Mouse (Mus musculus) intestine, embryonic 15.5 days (tissue): Measurements from ENCODE around the gene Ppm1b. TPM values are rescaled to one million over a fixed set of nuclear protein-coding genes. Genes with fewer than 3 reads are reported as not detected.
A peak's percentile ranks its signal among the peaks of the same experiment; 100 is the strongest.

Source experiments
- ATAC-seq: fragments of 200-750 bp; cut with Nextera tagmentation; 2 replicates; pipeline ENCODE4 v1.8.0; 2017; ENCODE audit warnings: moderate TSS enrichment, moderate library complexity
- H3K27ac ChIP-seq: fragments of 300-500 bp; sonication (generic); 2 replicates; pipeline ENCODE4 v1.5.1; 2015; ENCODE audit warnings: mild to moderate bottlenecking, inconsistent platforms
- H3K27me3 ChIP-seq: fragments of 300-500 bp; sonication (generic); replicated peaks from 2 replicates; pipeline ENCODE4 v1.6.1; 2015; ENCODE audit warnings: inconsistent platforms
- H3K36me3 ChIP-seq: fragments of 300-500 bp; sonication (generic); 2 replicates; pipeline ENCODE4 v1.6.1; 2015; ENCODE audit warnings: inconsistent platforms
- H3K4me1 ChIP-seq: fragments of 300-500 bp; sonication (generic); replicated peaks from 2 replicates; pipeline ENCODE4 v1.6.1; 2015; ENCODE audit warnings: inconsistent platforms
- H3K4me2 ChIP-seq: fragments of 300-500 bp; sonication (generic); replicated peaks from 2 replicates; pipeline ENCODE4 v1.6.1; 2015; ENCODE audit warnings: mild to moderate bottlenecking, inconsistent platforms
- H3K4me3 ChIP-seq: fragments of 300-500 bp; sonication (generic); replicated peaks from 2 replicates; pipeline ENCODE4 v1.5.1; 2015; ENCODE audit warnings: inconsistent platforms
- H3K9ac ChIP-seq: fragments of 300-500 bp; sonication (generic); 2 replicates; pipeline ENCODE4 v1.6.1; 2015; ENCODE audit warnings: inconsistent platforms
- H3K9me3 ChIP-seq: fragments of 300-500 bp; sonication (generic); 2 replicates; pipeline ENCODE4 v1.6.1; 2016; ENCODE audit warnings: inconsistent platforms
- WGBS: fragments of 180-500 bp; shearing (Covaris S2); methylation state at CpG from one replicate; pipeline ENCODE4 v1.1.7; 2015; 5-methylcytosine and 5-hydroxymethylcytosine counted together
- polyA plus RNA-seq: library from polyadenylated mRNA; unstranded; fragments of >200 nt; fragmentation: Nextera tagmentation; extraction: Ambion mirVana; gene quantifications from 2 replicates; pipeline ENCODE4 v1.2.1, GENCODE M21; 2015

The Ppm1b gene
- polyA plus RNA-seq, 1 experiment from 2014 or later = 96.6 TPM

GRCm38 (mm10) chr17:84958986-84959664 lies 2.6 kb downstream of the Ppm1b start:
- WGBS = 16% methylated on average over 6 of the region's 6 CpGs
- no peak for ATAC-seq
- Histone ChIP-seq H3K4me3 (peak overlapping the region; percentile 98), H3K27me3 (no peaks in the 10 kb centered on the region), H3K4me1 (peaks cover 6% of the 10 kb centered on the region), H3K9me3 (no peaks in the 10 kb centered on the region), H3K9ac (peak overlapping the region; percentile 31; the same call in 1 of the 2 replicates), H3K36me3 (no peaks in the 10 kb centered on the region), H3K4me2 (peak overlapping the region; percentile 58), H3K27ac (no peak overlapping the region)

GRCm38 (mm10) chr17:84959665-84960020 lies 3.1 kb downstream of the Ppm1b start:
- H3K27ac ChIP-seq = no peak overlapping the region
- no peaks in the 10 kb centered on the region for H3K9me3 ChIP-seq
- no peaks in the 10 kb centered on the region for H3K27me3 ChIP-seq
- WGBS = 29% methylated on average over 3 of the region's 3 CpGs
- H3K4me1 ChIP-seq = peaks cover 6% of the 10 kb centered on the region
- peak overlapping the region; percentile 98 for H3K4me3 ChIP-seq
- no peaks in the 10 kb centered on the region for H3K36me3 ChIP-seq
- ATAC-seq = no peak
- H3K9ac ChIP-seq = peak overlapping the region; percentile 31; the same call in 1 of the 2 replicates
- H3K4me2 ChIP-seq = peak overlapping the region; percentile 58

- peak overlapping the region; percentile 58 for H3K4me2 ChIP-seq
- no peaks in the 10 kb centered on the region for H3K27me3 ChIP-seq
- no peak overlapping the region; the same call in 1 of the 2 replicates for H3K9ac ChIP-seq
- WGBS = 56% methylated on average over 4 of the region's 4 CpGs
- H3K36me3 ChIP-seq = no peaks in the 10 kb centered on the region
- peak overlapping the region; percentile 98 for H3K4me3 ChIP-seq
- no peaks in the 10 kb centered on the region for H3K9me3 ChIP-seq
- ATAC-seq = no peak
- no peak overlapping the region for H3K27ac ChIP-seq
- peaks cover 6% of the 10 kb centered on the region for H3K4me1 ChIP-seq
Measured at GRCm38 (mm10) chr17:84960136-84960535, 3.6 kb downstream of the Ppm1b start.

GRCm38 (mm10) chr17:84962046-84962445 lies 5.5 kb downstream of the Ppm1b start:
- no peaks in the 10 kb centered on the region for H3K36me3 ChIP-seq
- no peak overlapping the region for H3K27ac ChIP-seq
- no peak overlapping the region for H3K9ac ChIP-seq
- no peaks in the 10 kb centered on the region for H3K27me3 ChIP-seq
- H3K4me1 ChIP-seq = peaks cover 6% of the 10 kb centered on the region
- no peak overlapping the region for H3K4me2 ChIP-seq
- no peak overlapping the region for H3K4me3 ChIP-seq
- ATAC-seq = no peak
- no peaks in the 10 kb centered on the region for H3K9me3 ChIP-seq
- WGBS = 54% methylated on average over 4 of the region's 4 CpGs

- no peaks in the 10 kb centered on the region for H3K27me3 ChIP-seq
- no peak for ATAC-seq
- no peak overlapping the region for H3K4me3 ChIP-seq
- no peaks in the 10 kb centered on the region for H3K9me3 ChIP-seq
- WGBS = 62% methylated on average over 6 of the region's 6 CpGs
- H3K4me1 ChIP-seq = peaks cover 9% of the 10 kb centered on the region
- H3K36me3 ChIP-seq = no peaks in the 10 kb centered on the region
- no peak overlapping the region for H3K27ac ChIP-seq
- H3K4me2 ChIP-seq = no peak overlapping the region
- no peak overlapping the region for H3K9ac ChIP-seq
Measured at GRCm38 (mm10) chr17:84963651-84964050, 7.1 kb downstream of the Ppm1b start.

GRCm38 (mm10) chr17:84966231-84966630 lies 9.7 kb downstream of the Ppm1b start:
- Histone ChIP-seq H3K36me3 (no peaks in the 10 kb centered on the region), H3K27me3 (no peaks in the 10 kb centered on the region), H3K4me2 (no peak overlapping the region), H3K9me3 (no peaks in the 10 kb centered on the region), H3K4me1 (0 out of 2 replicates have a peak, but pooled peaks cover 6% of the 10 kb centered on the region), H3K4me3 (no peak overlapping the region), H3K9ac (no peak overlapping the region), H3K27ac (no peak overlapping the region)
- WGBS = 85% methylated on average over 1 of the region's 1 CpGs
- ATAC-seq = no peak

GRCm38 (mm10) chr17:84967045-84967444 lies 10.5 kb downstream of the Ppm1b start:
- ATAC-seq = no peak
- Histone ChIP-seq H3K9me3 (no peaks in the 10 kb centered on the region), H3K9ac (no peak overlapping the region), H3K27me3 (no peaks in the 10 kb centered on the region), H3K4me1 (0 out of 2 replicates have a peak, but pooled peaks cover 6% of the 10 kb centered on the region), H3K36me3 (no peaks in the 10 kb centered on the region), H3K27ac (no peak overlapping the region), H3K4me2 (no peak overlapping the region), H3K4me3 (no peak overlapping the region)
- WGBS = 74% methylated on average over 1 of the region's 1 CpGs

GRCm38 (mm10) chr17:84969916-84970315 lies 13.4 kb downstream of the Ppm1b start:
- Histone ChIP-seq H3K4me1 (0 out of 2 replicates have a peak, but pooled peaks cover 6% of the 10 kb centered on the region), H3K9me3 (no peaks in the 10 kb centered on the region), H3K27me3 (no peaks in the 10 kb centered on the region), H3K4me3 (no peak overlapping the region), H3K9ac (no peak overlapping the region), H3K27ac (no peak overlapping the region), H3K4me2 (no peak overlapping the region), H3K36me3 (no peaks in the 10 kb centered on the region)
- no peak for ATAC-seq
- 84% methylated on average over 8 of the region's 8 CpGs for WGBS

GRCm38 (mm10) chr17:84981721-84982120 lies 25.2 kb downstream of the Ppm1b start:
- H3K27ac ChIP-seq = no peak overlapping the region
- 100% methylated on average over 1 of the region's 1 CpGs for WGBS
- H3K9me3 ChIP-seq = no peaks in the 10 kb centered on the region
- H3K4me1 ChIP-seq = peaks cover 3% of the 10 kb centered on the region; the same call in 1 of the 2 replicates
- ATAC-seq = no peak
- no peaks in the 10 kb centered on the region for H3K27me3 ChIP-seq
- no peak overlapping the region for H3K4me2 ChIP-seq
- H3K36me3 ChIP-seq = no peaks in the 10 kb centered on the region
- no peak overlapping the region for H3K4me3 ChIP-seq
- H3K9ac ChIP-seq = no peak overlapping the region

GRCm38 (mm10) chr17:84982735-84983134 lies 26.2 kb downstream of the Ppm1b start:
- Histone ChIP-seq H3K9ac (no peak overlapping the region), H3K4me2 (no peak overlapping the region), H3K4me3 (no peak overlapping the region), H3K9me3 (no peaks in the 10 kb centered on the region), H3K27ac (no peak overlapping the region), H3K4me1 (peaks cover 6% of the 10 kb centered on the region; the same call in 1 of the 2 replicates), H3K36me3 (no peaks in the 10 kb centered on the region), H3K27me3 (no peaks in the 10 kb centered on the region)
- 83% methylated on average over 2 of the region's 2 CpGs for WGBS
- no peak for ATAC-seq

GRCm38 (mm10) chr17:84986368-84986767 lies 29.8 kb downstream of the Ppm1b start:
- 39% methylated on average over 5 of the region's 5 CpGs for WGBS
- Histone ChIP-seq H3K4me3 (no peak overlapping the region), H3K9ac (no peak overlapping the region), H3K4me1 (peaks cover 7% of the 10 kb centered on the region; the same call in 1 of the 2 replicates), H3K27me3 (no peaks in the 10 kb centered on the region), H3K9me3 (no peaks in the 10 kb centered on the region), H3K27ac (no peak overlapping the region), H3K36me3 (no peaks in the 10 kb centered on the region), H3K4me2 (no peak overlapping the region)
- peak; percentile 73 for ATAC-seq

GRCm38 (mm10) chr17:84987834-84988410 lies 31.4 kb downstream of the Ppm1b start:
- Histone ChIP-seq H3K27me3 (no peaks in the 10 kb centered on the region), H3K27ac (no peak overlapping the region), H3K36me3 (no peaks in the 10 kb centered on the region), H3K9ac (no peak overlapping the region), H3K9me3 (no peaks in the 10 kb centered on the region), H3K4me2 (no peak overlapping the region), H3K4me3 (no peak overlapping the region), H3K4me1 (peaks cover 7% of the 10 kb centered on the region; the same call in 1 of the 2 replicates)
- ATAC-seq = peak; percentile 42; the same call in 1 of the 2 replicates
- WGBS = 84% methylated on average over 3 of the region's 3 CpGs

- no peaks in the 10 kb centered on the region for H3K9me3 ChIP-seq
- ATAC-seq = no peak
- peaks cover 7% of the 10 kb centered on the region; the same call in 1 of the 2 replicates for H3K4me1 ChIP-seq
- no peaks in the 10 kb centered on the region for H3K36me3 ChIP-seq
- no peak overlapping the region for H3K4me3 ChIP-seq
- no peak overlapping the region for H3K4me2 ChIP-seq
- no peak overlapping the region for H3K27ac ChIP-seq
- H3K27me3 ChIP-seq = no peaks in the 10 kb centered on the region
- no peak overlapping the region for H3K9ac ChIP-seq
Measured at GRCm38 (mm10) chr17:84988514-84988913, 32.0 kb downstream of the Ppm1b start.
